Mouse (Mus musculus): Measurements from ENCODE around the gene Nckap5l.
"Not testable (repeated sequence)": the region's sequence is repeated elsewhere in the genome, so short reads cannot be mapped to it uniquely, and the experiment has no call there.

Nckap5l gene

GRCm38 (mm10) chr15:99396875-99397274 is 60.7 kb downstream of the Nckap5l start:
- DNase-seq (ENCODE audit: low read depth, low spot score), result no peak

GRCm38 (mm10) chr15:99396462-99396861 is 61.1 kb downstream of the Nckap5l start:
- no peak for DNase-seq (ENCODE audit: low read depth, low spot score)

GRCm38 (mm10) chr15:99393386-99394252 is 63.9 kb downstream of the Nckap5l start:
- DNase-seq (ENCODE audit: low read depth, low spot score), result no peak

DNA sequence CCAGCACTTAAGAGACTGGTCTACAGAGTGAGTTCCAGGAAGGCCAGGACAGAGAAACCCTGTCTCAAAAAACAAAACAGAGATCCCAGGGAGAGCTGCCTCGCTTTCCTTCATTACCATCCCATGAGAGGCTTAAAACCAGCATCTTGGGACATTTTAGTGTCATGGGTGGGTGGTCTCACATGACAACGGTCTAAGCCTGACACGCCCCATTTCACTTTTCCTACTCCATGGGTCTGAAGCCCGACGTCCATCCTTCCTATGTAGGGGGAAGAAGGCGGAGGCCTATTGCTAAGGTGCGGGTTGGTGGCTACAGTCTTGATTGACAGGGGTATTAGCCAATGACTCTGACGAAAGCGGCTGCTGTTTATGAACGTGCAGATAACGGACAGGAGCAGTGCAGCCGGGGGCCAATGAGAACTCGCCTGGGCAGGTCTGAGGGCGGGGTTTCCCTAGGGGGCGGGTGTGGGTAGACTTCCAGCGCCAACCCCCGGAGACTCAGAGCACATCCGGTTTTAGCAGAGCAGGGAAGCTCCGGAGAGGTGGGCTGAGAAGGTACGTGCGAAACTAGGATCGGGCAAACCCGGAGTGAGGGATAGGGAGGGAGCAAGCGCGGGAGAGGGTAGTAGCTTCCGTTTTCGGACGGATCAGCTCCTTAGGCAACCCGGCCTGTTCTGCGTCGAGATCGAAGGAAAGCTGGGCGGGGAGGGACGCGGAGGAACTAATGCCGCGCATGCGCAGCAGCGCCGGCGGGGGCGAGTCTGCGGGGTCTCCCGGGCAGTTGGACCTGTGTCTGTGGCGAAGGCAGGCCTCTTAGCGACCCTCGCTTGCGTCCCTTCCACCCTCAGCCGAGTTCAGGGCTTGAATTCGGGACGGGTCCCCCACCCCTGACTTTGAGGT is 64.8 kb downstream of the Nckap5l start, which contains the start of gene Tmbim6:
TSS of gene Tmbim6 (plus strand) at position 397 of the 900 bp plus-strand sequence.
- peak; percentile 100 for DNase-seq (ENCODE audit: low read depth, low spot score)

DNA sequence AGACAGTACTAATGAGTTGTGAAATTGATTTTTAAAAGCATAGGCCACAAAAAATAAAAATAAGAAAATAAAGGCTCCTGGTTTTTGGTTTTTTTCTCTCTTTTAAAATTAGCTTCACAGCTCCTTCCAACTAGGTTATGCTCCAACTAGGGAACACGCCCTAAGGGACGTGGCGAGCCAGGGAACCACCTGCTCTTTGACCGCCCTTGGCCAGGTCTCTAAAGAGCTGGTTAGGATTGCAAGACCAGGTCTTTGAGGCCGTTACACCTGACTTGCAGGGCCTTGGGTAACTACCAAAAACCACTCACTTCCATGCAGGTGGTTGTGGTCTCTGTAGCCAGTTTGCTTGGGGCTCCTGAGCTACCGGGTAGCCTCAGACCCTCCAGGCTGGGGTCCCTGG is 65.6 kb downstream of the Nckap5l start:
- DNase-seq (ENCODE audit: low read depth, low spot score), result no peak

DNA sequence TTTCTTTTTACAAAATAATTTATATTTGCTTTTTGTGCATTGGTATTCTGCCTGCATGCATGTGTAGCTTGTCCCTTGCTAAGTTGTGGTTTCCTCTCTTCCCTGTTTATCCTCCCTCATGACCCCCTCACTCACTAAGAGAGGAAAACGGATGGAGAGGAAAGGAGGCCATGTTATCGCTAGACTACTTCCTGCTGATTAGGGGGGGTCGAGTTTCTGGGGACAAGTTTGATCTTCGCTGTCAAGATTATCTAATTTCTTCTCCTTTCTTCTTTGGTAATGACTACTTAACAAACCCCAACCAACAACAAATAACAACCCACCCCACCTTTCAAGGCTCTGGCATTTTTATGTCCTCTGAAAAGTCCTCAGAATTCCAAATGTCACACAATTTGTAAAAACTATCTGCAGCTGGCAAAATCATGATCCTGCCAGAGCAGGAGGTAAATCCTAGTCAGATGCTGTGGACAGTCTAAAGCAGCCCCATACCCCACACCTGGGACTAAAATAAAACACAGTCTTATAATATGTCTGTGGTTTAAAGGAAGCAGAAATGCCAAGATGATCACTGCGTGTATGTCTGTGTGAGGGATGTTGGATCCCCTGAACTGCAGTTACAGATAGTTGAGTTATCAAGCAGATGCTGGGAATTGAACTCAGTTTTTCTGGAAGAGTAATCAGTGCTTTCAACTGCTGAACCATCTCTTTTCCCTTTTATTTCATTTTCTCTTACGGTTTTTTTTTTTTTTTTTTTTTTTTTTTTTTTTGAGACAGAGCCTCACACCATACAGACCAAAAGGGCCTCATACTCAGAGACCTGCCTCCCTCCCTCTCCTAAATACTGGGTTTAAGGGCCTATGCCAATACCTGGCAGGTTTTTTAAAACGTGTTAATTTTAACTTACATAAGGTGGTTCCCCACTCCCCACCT is 66.8 kb downstream of the Nckap5l start:
- no peak for DNase-seq (ENCODE audit: low read depth, low spot score)

DNA sequence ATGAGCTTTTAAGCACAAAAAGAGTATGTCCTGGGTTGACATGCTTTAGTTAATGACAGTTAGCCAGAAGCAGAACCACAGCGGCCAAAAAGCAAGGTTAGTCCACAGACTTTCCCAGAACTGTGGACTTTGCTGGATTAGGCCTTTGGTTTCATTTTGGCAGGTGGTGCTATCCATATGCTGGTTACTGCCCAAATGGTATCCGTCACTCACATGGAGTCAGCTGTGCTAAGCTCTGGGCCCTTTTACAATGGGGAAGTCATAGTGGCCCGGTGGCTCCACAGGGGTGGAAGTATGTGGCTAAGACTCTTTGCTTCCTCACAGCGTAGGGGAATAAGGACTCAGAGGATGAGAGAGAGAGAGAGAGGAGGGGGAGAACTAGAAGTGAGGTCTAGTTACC is 69.6 kb downstream of the Nckap5l start:
- no peak for DNase-seq (ENCODE audit: low read depth, low spot score)

GRCm38 (mm10) chr15:99386796-99387195 is 70.8 kb downstream of the Nckap5l start:
- no peak for DNase-seq (ENCODE audit: low read depth, low spot score)

DNA sequence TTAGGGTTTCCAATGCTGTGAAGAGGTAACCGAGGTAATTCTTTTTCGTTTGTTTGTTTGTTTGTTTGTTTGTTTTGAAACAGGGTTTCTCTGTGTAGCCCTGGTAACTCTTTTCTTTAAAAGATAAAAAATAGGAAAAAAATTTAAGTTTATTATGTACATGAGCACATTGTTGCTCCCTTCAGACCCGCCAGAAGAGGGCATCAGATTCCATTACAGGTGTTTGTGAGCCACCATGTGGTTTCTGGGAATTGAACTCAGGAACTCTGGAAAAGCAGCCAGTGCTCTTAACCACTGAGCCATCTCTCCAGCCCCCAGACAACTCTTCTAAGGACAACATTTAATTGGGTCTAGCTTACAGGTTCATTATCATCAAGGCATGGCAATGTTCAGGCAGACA is 71.4 kb downstream of the Nckap5l start:
- DNase-seq (ENCODE audit: low read depth, low spot score), result not testable (repeated sequence)

GRCm38 (mm10) chr15:99384071-99384470 is 73.5 kb downstream of the Nckap5l start:
- no peak for DNase-seq (ENCODE audit: low read depth, low spot score)

DNA sequence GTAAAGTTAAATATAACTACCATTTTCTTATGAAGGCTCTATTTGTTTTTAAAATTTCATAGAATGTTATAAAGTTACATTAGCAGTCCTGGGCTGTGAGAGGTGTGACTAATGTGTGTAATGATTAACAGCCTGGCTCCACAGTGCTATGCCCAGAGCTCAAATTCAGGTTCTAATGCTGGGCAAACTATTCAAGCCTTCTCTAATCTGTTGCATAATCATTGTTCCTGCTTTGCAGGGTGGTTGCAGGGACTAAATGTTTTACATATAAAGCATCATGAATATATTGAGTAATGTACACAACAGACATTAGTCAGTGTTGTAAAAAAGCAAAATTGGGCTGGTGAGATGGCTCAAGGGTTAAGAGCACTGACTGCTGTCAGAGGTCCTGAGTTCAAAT is 74.7 kb downstream of the Nckap5l start:
- DNase-seq (ENCODE audit: low read depth, low spot score), result no peak

DNA sequence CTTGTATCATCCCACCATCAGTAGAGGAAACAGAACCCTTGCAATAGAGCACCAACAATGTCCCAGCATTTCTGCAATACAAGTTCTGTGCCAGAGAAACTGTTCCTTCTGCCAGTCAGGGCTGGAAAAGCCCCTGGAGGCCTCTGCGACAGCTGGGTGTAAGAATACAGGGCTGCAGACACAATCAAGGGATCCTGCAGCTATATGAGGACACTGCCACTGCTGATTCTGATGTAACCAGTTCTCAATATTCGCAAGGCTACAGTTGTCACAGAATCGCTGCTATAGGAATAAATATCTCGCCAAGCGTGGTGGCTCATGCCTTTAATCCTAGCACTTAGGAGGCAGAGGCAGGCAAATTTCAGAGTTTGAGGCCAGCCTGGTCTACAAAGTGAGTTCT is 81.3 kb downstream of the Nckap5l start:
- DNase-seq (ENCODE audit: low read depth, low spot score), result no peak

- no peak for DNase-seq (ENCODE audit: low read depth, low spot score)
Observed at GRCm38 (mm10) chr15:99375581-99375980, 82.0 kb downstream of the Nckap5l start.

- no peak for DNase-seq (ENCODE audit: low read depth, low spot score)
Observed at GRCm38 (mm10) chr15:99375036-99375435, 82.5 kb downstream of the Nckap5l start.

GRCm38 (mm10) chr15:99372761-99373160 is 84.8 kb downstream of the Nckap5l start:
- no peak for DNase-seq (ENCODE audit: low read depth, low spot score)
